Mouse (Mus musculus) frontal cortex, postnatal 10 days (tissue): Measurements from ENCODE around the gene Dennd1c.

Experiments used
- DNase-seq, 2 experiments: peaks; one replicate each; pipeline ENCODE4 v3.0.0; 2022; ENCODE audit warnings: low spot score in 2 of 2, mixed read lengths in 1 of 2

Dennd1c gene

GRCm38 (mm10) chr17:57078336-57078735, at the start of gene Dennd1c:
Gene Dennd1c (minus strand): TSS chr17:57078514.
- no peak for DNase-seq

DNA sequence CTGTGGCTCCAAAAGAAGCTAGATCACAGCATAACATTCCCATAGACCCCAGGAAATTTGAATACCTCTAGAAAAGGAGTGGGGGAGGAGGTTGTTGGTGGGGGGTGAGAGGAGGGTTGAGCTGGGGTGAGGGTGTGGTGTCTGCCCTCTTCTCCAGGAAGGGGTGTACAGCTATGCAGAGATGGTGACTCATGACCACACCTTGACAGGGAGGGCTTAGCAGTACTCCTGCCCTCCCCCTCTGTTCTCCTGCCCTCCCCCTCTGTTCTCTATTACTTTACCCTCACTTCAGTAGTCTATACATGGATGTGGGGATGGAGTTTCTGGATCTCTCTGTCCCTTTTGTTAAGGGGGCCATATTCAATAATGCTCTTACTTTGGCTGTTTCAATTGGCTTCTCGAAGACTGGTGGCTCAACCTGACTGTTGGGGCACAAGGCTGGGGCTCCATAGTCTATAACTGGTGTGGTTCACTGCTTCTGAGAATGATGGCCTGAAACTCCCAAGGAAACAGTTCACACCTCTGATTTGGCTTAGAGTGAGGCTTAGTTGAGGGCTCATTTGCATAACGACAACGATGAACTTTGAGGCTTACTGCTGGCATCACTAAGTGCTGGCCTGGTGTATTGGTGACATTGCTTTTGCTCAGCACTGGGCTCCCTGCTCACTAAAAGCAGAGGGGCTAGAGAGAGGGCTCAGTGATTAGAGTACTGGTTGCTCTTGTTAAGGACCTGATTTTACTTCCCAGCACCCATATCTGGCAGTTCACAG, 47.7 kb upstream of the Dennd1c start:
- no peak for DNase-seq

DNA sequence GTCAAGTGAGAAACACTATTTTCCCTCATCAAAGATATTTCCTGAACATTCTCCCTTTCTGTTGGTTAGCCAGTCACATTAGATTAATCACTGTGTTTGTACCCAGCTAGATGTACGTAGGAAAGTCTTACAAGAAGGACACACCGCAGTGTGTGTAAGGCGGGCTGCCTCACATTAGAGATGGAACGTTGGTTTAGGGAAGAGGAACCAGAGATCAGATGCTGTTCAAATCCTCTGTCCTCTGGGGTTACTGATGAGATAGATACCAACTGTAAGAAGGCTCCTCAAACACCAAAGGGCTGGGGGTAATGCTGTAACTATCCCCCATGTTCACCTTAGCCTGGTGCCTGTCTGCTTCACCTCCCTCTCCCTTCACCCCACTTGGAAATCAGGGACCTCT, 46.5 kb upstream of the Dennd1c start:
- DNase-seq = no peak

DNA sequence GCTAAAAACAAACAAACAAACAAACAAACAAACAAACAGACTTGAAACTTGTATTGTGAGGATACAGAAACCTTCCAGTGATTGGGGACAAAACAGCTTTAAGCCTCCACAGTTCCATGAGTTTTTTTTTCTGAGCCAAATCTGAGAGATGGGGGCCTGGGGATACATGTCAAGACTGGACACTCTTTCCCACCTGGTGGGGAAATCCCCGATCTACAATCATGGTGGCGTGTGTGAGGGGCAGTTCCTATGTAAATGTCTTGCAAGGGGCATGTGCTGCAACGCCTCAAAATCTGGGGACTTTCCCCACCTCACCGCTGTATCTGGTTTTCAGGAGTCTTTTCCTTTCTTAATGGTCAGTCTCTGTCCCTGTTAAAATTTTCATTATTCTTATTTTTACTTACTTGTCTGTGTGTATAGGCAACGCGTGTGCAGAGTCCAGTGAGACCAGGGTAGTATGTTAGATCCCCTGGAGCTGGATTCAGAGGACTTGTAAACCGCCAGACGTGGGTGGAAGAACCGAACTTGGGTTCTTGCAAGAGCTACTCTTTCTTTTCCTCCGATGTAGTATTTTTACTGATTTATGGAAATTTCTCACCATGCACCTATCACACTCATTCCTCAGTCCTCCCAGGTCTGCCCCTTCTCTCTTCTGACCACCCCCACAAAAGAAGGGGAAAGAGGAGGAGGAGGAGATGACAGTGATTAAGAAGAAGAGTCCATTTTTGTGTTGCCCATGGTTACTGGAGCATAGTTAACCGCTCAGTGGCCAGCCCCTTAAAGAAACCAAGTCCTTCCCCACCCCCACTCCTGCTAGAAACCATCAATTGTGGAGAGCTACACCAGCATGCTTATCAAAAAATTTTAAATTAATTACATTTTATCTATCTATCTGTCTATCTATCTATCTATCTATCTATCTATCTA, 45.1 kb upstream of the Dennd1c start:
- no peak for DNase-seq

GRCm38 (mm10) chr17:57121856-57122255, 43.5 kb upstream of the Dennd1c start:
- DNase-seq = no peak

- no peak for DNase-seq
These were observed 40.4 kb upstream of the Dennd1c start for GRCm38 (mm10) chr17:57118524-57119349.

- DNase-seq = no peak
These were observed 38.5 kb upstream of the Dennd1c start for GRCm38 (mm10) chr17:57116801-57117200.

DNA sequence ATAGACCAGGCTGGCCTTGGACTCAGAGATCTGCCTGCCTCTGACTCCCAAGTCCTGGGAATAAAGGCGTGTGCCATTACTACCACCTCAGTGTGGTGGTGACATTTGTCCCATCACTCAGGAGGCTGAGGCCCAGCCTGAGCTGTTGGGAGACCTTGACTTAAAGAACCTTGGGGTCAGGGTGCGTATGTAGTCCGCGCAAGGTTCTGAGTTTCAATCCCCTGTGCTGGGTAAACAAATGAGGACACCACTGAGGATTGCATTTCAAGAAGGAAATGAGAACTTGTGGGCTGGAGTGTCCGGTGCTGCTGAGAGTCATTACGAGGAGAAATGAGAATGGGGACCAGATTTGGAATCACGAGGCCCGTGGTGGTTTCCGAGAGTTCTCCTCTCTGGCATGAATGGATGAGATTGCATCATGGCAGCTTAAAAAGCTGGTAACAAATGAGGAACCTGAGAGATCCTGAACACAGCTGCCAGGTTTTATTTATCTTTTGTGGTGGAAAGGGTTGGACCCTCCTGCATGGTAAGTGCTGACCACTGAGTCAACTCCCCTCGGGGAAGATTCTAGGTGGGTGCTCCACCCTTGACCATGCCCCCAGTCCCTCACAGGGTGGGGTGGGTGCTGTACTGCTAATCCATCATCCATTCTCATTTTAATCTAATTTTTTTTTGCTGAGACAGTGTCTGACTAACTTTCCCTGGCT, 34.6 kb upstream of the Dennd1c start:
- no peak for DNase-seq

- no peak for DNase-seq
These were observed 31.7 kb upstream of the Dennd1c start for GRCm38 (mm10) chr17:57110005-57110404.

- DNase-seq = no peak
These were observed 30.4 kb upstream of the Dennd1c start for GRCm38 (mm10) chr17:57108666-57109171.

DNA sequence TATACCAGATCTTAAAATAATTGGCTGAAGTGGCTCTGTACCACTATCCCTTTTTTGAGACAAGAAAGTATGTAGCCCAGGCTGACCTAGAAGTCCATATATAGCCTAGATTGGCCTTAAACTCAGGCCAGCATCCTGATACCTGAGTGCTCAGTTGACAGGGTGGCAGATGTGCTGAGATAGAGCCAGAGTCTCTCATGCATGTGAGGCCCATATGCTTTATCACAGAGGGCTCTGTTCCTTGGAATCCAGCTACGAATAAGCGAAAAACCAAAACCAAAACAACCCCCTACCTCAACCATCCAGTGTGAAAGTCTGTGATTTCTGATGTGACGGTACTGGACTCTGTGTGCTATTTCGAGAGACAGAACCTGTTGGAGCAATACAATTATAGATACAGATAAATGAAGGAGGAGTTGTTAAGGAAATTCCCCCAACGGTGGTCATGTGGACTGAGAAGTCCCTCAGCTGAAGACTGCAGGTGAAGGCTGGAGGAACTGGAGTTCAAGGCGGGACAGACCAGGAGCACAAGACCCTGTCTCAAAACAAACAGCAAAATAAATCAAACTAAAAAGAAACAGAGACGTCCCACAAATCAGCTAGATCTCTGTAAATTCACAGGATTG, 29.8 kb upstream of the Dennd1c start:
- DNase-seq = no peak

DNA sequence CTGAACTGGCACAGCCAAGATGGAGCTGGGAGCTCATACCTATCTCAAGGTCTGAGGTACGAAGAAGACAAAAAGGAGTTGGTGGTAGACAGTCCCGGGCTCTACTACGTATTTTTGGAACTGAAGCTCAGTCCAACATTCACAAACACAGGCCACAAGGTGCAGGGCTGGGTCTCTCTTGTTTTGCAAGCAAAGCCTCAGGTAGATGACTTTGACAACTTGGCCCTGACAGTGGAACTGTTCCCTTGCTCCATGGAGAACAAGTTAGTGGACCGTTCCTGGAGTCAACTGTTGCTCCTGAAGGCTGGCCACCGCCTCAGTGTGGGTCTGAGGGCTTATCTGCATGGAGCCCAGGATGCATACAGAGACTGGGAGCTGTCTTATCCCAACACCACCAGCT, 28.8 kb upstream of the Dennd1c start:
- DNase-seq = no peak

GRCm38 (mm10) chr17:57106035-57106368, 27.7 kb upstream of the Dennd1c start:
- no peak for DNase-seq

DNA sequence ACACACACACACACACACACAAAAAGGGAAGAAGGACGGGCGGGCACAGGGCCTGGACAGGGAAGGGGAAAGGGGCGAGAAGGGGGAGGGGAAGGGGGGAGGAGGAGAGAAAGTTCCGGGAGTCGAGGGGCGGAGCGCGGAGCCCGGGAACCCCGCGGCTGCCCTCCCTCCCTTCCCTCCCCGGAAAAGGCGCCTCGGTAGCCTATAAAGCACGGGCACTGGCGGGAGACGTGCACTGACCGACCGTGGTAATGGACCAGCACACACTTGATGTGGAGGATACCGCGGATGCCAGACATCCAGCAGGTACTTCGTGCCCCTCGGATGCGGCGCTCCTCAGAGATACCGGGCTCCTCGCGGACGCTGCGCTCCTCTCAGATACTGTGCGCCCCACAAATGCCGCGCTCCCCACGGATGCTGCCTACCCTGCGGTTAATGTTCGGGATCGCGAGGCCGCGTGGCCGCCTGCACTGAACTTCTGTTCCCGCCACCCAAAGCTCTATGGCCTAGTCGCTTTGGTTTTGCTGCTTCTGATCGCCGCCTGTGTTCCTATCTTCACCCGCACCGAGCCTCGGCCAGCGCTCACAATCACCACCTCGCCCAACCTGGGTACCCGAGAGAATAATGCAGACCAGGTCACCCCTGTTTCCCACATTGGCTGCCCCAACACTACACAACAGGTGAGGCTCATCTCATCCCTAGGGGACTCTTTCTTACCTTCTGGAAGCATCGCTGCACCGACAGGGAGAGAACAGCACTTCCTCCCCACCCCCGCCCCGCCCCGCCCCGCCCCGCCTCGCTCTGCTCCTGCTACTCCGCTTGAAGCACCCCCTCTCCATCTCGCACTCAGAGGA, 27.1 kb upstream of the Dennd1c start, which contains the start of gene Tnfsf9:
Gene Tnfsf9, plus strand, starts transcription at position 145 of the 854 bp plus-strand sequence.
- DNase-seq = peak in 1 of 2 experiments; percentile 31

- no peak for DNase-seq
These were observed 26.2 kb upstream of the Dennd1c start for GRCm38 (mm10) chr17:57104496-57104895.

DNA sequence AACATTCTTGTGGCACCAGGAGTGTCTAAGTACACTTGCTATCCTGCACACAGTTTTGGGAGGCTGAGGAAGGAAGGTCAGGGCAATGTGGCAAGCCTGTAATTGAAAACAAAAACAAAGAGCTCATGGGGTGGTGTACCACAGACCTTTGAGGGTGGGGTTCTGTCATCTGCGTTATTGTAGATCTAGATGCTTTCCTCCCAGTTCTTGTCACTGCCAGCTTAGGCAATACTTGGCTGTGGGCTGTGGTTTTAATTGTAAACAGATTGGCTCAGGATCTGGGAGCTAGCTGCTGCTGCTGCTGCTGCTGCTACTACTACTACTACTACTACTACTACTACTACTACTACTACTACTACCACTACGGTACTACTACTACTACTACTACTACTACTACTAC, 24.0 kb upstream of the Dennd1c start:
- DNase-seq = no peak

DNA sequence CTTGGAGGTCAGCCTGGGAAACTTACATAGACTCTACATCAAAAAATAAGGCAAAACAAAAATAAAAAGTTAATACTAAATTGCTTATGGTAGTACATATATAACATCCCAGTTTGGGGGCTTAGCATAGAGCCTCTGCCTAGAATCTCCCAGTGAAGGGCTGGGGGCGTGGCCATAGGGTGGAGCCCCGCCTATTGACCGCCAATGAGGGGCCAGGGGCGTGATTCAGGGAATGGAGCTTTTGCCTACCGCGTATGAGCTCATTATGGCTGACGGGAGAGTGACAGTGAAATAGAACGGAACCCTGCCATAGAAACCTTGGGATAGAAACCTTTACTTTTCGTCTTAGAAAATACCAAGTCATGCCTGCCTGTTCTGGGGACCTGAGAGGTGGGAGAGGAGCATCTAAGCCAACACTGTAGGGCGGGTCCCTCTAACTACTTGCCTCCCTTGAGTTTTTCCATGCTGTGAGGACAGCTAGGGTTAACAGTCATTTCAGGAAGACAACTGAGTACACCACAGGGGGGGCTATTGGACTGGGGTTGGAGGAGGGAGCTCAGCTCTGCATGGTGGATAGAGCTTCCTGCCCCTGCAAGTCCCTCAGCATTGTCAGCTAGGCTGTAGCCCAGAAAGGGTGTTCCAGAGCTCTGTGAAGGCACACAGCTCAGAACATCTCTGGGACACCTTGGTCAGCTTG, 21.5 kb upstream of the Dennd1c start:
- DNase-seq = no peak

GRCm38 (mm10) chr17:57098321-57098720, 20.0 kb upstream of the Dennd1c start:
- DNase-seq = no peak

GRCm38 (mm10) chr17:57096623-57096920, 18.3 kb upstream of the Dennd1c start:
- peak; percentile 58 to 82 for DNase-seq
